Mouse (Mus musculus): ENCODE results near the gene Tpbg. TPM values are rescaled to one million over a fixed set of nuclear protein-coding genes. Genes with fewer than 3 reads are reported as not detected.

Tpbg gene
- total and polyA plus RNA-seq, 2 experiments from 2014 or later: 13.2 to 34.0 TPM

- no peak; the same call in 1 of the 2 replicates for TF ChIP-seq CTCF (IDR thresholded peaks at IDR 0.05)
- H3K27ac ChIP-seq (ENCODE audit: low read depth, low read length): no peak overlapping the region
- H3K4me3 ChIP-seq (ENCODE audit: low read depth, low read length): no peak overlapping the region
- H3K27me3 ChIP-seq (ENCODE audit: insufficient read depth, low read length): no peaks in the 10 kb centered on the region
- peak; percentile 62 for ATAC-seq (ENCODE audit: low FRiP score)
- 69% methylated on average over 17 of the region's 17 CpGs for WGBS
- H3K4me2 ChIP-seq (ENCODE audit: low read depth, low read length, poor library complexity, severe bottlenecking): no peak overlapping the region
- no peak overlapping the region for H3K9ac ChIP-seq (replicated peaks; ENCODE audit: low read length, poor library complexity, severe bottlenecking)
- no peaks in the 10 kb centered on the region for H3K4me1 ChIP-seq (ENCODE audit: insufficient read depth, low read length)
- no peaks in the 10 kb centered on the region for H3K36me3 ChIP-seq (ENCODE audit: insufficient read depth, low read length)
- H3K9me3 ChIP-seq (ENCODE audit: low read length): no peaks in the 10 kb centered on the region
- DNase-seq (ENCODE audit: low spot score): peak; percentile 81
These were observed 6.4 kb upstream of the Tpbg start for GRCm38 (mm10) chr9:85835521-85836425.

GRCm38 (mm10) chr9:85839626-85840025 lies 2.6 kb upstream of the Tpbg start:
- no peaks in the 10 kb centered on the region for H3K27me3 ChIP-seq (ENCODE audit: insufficient read depth, low read length)
- no peak for TF ChIP-seq CTCF (IDR thresholded peaks at IDR 0.05)
- no peak overlapping the region for H3K9ac ChIP-seq (replicated peaks; ENCODE audit: low read length, poor library complexity, severe bottlenecking)
- no peak for ATAC-seq (ENCODE audit: low FRiP score)
- H3K4me1 ChIP-seq (ENCODE audit: insufficient read depth, low read length): 0 out of 2 replicates have a peak, but pooled peaks cover 4% of the 10 kb centered on the region
- H3K9me3 ChIP-seq (ENCODE audit: low read length): no peaks in the 10 kb centered on the region
- H3K27ac ChIP-seq (ENCODE audit: low read depth, low read length): no peak overlapping the region
- H3K36me3 ChIP-seq (ENCODE audit: insufficient read depth, low read length): no peaks in the 10 kb centered on the region
- H3K4me2 ChIP-seq (ENCODE audit: low read depth, low read length, poor library complexity, severe bottlenecking): no peak overlapping the region
- no peak for DNase-seq (ENCODE audit: low spot score)
- no peak overlapping the region for H3K4me3 ChIP-seq (ENCODE audit: low read depth, low read length)
- 20% methylated on average over 3 of the region's 3 CpGs for WGBS

- Histone ChIP-seq H3K4me2 (ENCODE audit: low read depth, low read length, poor library complexity, severe bottlenecking) (peak overlapping the region; percentile 96), H3K4me3 (ENCODE audit: low read depth, low read length) (peak overlapping the region; percentile 64), H3K27ac (ENCODE audit: low read depth, low read length) (no peak overlapping the region), H3K4me1 (ENCODE audit: insufficient read depth, low read length) (0 out of 2 replicates have a peak, but pooled peaks cover 7% of the 10 kb centered on the region), H3K9ac (replicated peaks; ENCODE audit: low read length, poor library complexity, severe bottlenecking) (no peak overlapping the region), H3K9me3 (ENCODE audit: low read length) (no peaks in the 10 kb centered on the region), H3K36me3 (ENCODE audit: insufficient read depth, low read length) (no peaks in the 10 kb centered on the region), H3K27me3 (ENCODE audit: insufficient read depth, low read length) (no peaks in the 10 kb centered on the region)
- no peak for ATAC-seq (ENCODE audit: low FRiP score)
- peak; percentile 16; the same call in 1 of the 2 replicates for TF ChIP-seq CTCF (IDR thresholded peaks at IDR 0.05)
- WGBS: 2% methylated on average over 16 of the region's 16 CpGs
- peak; percentile 40 for DNase-seq (ENCODE audit: low spot score)
These were observed 289 bp upstream of the Tpbg start for GRCm38 (mm10) chr9:85841891-85842290.

GRCm38 (mm10) chr9:85843031-85843890 lies 1.1 kb downstream of the Tpbg start:
- Histone ChIP-seq H3K4me3 (ENCODE audit: low read depth, low read length) (peak overlapping the region; percentile 64), H3K9ac (replicated peaks; ENCODE audit: low read length, poor library complexity, severe bottlenecking) (peak overlapping the region; percentile 79), H3K27me3 (ENCODE audit: insufficient read depth, low read length) (no peaks in the 10 kb centered on the region), H3K4me2 (ENCODE audit: low read depth, low read length, poor library complexity, severe bottlenecking) (peak overlapping the region; percentile 96), H3K4me1 (ENCODE audit: insufficient read depth, low read length) (0 out of 2 replicates have a peak, but pooled peaks cover 7% of the 10 kb centered on the region), H3K27ac (ENCODE audit: low read depth, low read length) (peak overlapping the region; percentile 47), H3K36me3 (ENCODE audit: insufficient read depth, low read length) (no peaks in the 10 kb centered on the region), H3K9me3 (ENCODE audit: low read length) (no peaks in the 10 kb centered on the region)
- WGBS: under 1% methylated on average over 58 of the region's 65 CpGs
- DNase-seq (ENCODE audit: low spot score) (no peak), ATAC-seq (ENCODE audit: low FRiP score) (peak; percentile 55)
- no peak for TF ChIP-seq CTCF (IDR thresholded peaks at IDR 0.05)

- peak overlapping the region; percentile 96 for H3K4me2 ChIP-seq (ENCODE audit: low read depth, low read length, poor library complexity, severe bottlenecking)
- 2% methylated on average over 59 of the region's 80 CpGs for whole genome bisulfite sequencing
- peak overlapping the region; percentile 79 for H3K9ac ChIP-seq (replicated peaks; ENCODE audit: low read length, poor library complexity, severe bottlenecking)
- no peaks in the 10 kb centered on the region for H3K9me3 ChIP-seq (ENCODE audit: low read length)
- H3K4me3 ChIP-seq (ENCODE audit: low read depth, low read length): peak overlapping the region; percentile 64
- no peak; the same call in 1 of the 2 replicates for TF ChIP-seq CTCF (IDR thresholded peaks at IDR 0.05)
- no peak for DNase-seq (ENCODE audit: low spot score)
- H3K27ac ChIP-seq (ENCODE audit: low read depth, low read length): peak overlapping the region; percentile 47
- 0 out of 2 replicates have a peak, but pooled peaks cover 7% of the 10 kb centered on the region for H3K4me1 ChIP-seq (ENCODE audit: insufficient read depth, low read length)
- peak; percentile 41 for ATAC-seq (ENCODE audit: low FRiP score)
- H3K27me3 ChIP-seq (ENCODE audit: insufficient read depth, low read length): no peaks in the 10 kb centered on the region
- no peaks in the 10 kb centered on the region for H3K36me3 ChIP-seq (ENCODE audit: insufficient read depth, low read length)
These were observed 1.9 kb downstream of the Tpbg start for GRCm38 (mm10) chr9:85843891-85844646.

All from midbrain, postnatal 0 days (tissue).